Mouse (Mus musculus): Measurements from ENCODE around the gene Chd4.
"Not testable (repeated sequence)": the region's sequence is repeated elsewhere in the genome, so short reads cannot be mapped to it uniquely, and the experiment has no call there.

The Chd4 gene

GRCm38 (mm10) chr6:125160854-125161760, 65.3 kb downstream of the Chd4 start:
- no peak for DNase-seq (ENCODE audit: low spot score)

DNA sequence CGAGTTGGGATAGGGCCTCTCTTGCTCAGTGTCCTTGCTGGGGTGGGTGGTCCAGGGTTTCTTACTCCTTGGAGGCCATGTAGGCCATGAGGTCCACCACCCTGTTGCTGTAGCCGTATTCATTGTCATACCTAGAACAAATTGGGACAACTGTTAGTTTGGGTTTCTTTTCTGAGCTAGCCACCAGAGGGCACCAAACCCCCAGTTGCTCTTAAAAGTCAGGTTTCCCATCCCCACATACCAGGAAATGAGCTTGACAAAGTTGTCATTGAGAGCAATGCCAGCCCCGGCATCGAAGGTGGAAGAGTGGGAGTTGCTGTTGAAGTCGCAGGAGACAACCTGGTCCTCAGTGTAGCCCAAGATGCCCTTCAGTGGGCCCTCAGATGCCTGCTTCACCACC, 66.2 kb downstream of the Chd4 start:
- not testable (repeated sequence) for DNase-seq (ENCODE audit: low spot score)

DNA sequence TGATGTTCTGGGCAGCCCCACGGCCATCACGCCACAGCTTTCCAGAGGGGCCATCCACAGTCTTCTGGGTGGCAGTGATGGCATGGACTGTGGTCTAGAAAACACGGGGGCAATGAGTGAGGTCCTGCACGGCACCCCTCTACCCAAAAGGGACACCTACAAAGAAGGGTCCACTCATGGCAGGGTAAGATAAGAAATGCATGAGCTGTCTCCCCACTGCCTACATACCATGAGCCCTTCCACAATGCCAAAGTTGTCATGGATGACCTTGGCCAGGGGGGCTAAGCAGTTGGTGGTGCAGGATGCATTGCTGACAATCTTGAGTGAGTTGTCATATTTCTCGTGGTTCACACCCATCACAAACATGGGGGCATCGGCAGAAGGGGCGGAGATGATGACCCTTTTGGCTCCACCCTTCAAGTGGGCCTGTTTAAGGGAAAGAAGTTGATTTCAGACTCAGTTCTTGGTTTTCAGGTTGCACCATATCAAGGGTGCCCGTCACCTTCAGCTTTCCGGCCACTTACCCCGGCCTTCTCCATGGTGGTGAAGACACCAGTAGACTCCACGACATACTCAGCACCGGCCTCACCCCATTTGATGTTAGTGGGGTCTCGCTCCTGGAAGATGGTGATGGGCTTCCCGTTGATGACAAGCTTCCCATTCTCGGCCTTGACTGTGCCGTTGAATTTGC, 67.0 kb downstream of the Chd4 start:
- not testable (repeated sequence) for DNase-seq (ENCODE audit: low spot score)

DNA sequence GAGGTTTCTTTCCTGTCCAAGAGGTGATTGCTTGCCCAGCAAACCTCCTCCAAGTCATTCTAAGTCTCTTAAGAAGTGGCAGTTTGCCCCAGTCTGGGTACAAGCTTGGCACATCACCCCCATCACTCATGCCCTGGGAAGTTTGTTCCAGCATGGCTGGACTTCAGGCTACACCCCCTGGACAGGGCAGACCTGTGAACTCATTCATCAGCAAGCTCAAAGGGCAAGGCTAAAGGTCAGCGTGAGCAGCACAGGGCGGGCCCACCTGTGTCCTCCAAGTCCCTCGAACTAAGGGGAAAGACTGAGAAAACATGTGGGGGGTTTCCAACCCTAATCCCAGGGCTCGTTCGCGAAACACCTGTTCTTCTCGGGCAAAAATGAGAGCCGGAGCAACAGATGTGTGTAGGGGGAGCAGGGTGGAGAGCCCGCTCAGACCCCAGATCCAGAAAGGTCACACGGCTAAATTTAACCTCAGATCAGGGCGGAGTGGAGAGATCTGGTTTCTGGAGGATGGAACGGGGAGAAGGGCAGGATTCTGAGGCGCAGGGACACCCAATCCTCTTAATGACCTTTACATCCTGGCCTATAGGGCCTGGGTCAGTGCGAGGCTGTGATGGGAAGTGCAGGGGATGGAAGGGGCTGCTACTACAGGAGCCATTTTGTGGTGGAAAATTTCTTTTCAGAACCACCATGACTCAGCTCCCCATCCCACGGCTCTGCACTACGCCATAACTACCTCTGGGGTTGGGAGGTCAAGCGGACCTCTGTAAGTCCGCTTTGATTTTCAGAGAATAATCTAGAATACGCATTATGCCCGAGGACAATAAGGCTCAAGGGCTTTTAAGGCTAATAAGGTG, 68.2 kb downstream of the Chd4 start:
- no peak for DNase-seq (ENCODE audit: low spot score)

DNA sequence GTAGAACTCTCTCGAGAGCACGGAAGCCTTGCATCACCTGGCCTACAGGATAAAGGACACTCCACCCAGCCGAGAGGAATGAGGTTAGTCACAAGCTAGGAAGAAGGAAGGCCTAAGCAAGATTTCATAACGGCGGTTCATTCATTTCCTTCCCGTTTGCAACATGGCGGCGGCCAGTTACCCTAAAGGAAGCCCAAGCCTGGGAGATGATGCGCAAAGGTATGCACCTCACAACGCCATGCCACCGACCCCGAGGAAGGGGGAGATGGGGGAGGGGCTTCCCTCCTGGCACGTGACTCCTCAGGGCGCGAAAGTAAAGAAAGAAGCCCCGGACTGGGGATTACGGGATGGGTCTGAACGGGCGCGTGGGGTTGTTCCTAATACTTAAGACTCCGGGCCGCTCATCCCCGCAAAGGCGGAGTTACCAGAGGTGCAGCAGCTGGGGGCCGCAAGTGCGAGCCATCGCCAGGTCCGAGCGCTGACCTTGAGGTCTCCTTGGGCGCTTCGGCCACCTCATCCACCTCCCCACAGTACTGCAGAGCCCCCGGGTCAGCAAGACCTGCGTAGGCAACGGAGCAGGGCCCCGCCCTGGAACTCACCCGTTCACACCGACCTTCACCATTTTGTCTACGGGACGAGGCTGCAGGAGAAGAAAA, 69.0 kb downstream of the Chd4 start:
- DNase-seq (ENCODE audit: low spot score) = no peak

DNA sequence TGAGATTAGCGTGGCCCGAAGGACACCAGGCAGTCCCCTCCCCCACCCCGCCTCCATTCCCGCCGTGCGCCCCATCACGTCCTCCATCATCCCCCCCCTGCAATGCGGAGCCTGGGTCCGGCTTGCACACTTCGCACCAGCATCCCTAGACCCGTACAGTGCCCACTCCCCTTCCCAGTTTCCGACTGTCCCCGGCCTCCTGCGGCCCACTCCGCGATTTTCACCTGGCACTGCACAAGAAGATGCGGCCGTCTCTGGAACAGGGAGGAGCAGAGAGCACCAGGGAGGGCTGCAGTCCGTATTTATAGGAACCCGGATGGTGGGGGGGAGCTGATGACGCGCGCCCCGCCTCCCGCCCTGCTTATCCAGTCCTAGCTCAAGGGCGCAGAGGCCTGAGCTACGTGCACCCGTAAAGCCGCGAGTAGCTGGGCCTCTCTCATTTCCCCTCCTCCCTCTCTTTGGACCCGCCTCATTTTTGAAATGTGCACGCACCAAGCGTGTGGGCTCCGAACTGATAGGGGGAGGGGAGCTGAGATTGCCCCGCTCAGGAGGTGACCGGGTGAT, 69.6 kb downstream of the Chd4 start:
- DNase-seq (ENCODE audit: low spot score) = peak; percentile 97

DNA sequence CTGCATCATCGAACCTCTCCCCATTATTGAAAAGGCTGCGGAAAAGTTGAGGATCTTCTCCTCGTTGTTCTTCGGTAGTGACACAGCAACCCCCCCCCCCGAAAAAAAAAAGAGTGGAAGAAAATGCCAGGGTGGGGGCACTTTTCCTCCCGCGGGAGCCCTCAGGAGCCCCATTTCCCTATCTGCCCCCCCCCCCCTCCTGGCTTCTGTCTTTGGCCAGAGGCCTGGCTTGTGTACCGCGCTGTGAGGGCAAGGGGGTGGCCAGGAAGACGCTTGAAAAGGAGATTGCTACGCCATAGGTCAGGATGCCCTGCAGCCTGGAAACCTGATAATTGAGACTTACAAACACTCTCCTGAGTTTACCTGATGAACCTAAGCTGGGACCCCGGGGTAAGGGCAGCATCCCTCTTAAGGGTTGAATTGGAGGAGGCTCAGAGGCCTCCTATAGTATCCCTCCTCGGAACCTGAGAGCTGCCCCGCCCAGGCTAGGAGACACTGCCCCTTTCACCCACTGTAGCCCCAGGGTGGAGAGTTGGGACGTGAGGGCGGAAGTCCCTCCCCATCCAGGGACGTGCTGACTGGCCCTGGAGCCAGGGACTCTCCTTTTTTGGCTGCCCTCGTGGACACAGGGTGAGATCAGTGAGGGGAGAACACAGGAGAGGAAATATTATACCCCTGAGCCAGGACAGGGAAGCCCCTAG, 70.4 kb downstream of the Chd4 start, which contains the start of gene Gapdh:
Gene Gapdh, minus strand, starts transcription at position 417 of the 701 bp plus-strand sequence.
- no peak for DNase-seq (ENCODE audit: low spot score)

- no peak for DNase-seq (ENCODE audit: low spot score)
Observed at GRCm38 (mm10) chr6:125166861-125167650, 71.3 kb downstream of the Chd4 start.

- DNase-seq (ENCODE audit: low spot score) = no peak
Observed at GRCm38 (mm10) chr6:125168086-125168485, 72.3 kb downstream of the Chd4 start.

- DNase-seq (ENCODE audit: low spot score) = no peak
Observed at GRCm38 (mm10) chr6:125170194-125170593, 74.4 kb downstream of the Chd4 start.

GRCm38 (mm10) chr6:125172474-125172873, 76.7 kb downstream of the Chd4 start:
- no peak for DNase-seq (ENCODE audit: low spot score)

GRCm38 (mm10) chr6:125173256-125173655, 77.5 kb downstream of the Chd4 start:
- no peak for DNase-seq (ENCODE audit: low spot score)

DNA sequence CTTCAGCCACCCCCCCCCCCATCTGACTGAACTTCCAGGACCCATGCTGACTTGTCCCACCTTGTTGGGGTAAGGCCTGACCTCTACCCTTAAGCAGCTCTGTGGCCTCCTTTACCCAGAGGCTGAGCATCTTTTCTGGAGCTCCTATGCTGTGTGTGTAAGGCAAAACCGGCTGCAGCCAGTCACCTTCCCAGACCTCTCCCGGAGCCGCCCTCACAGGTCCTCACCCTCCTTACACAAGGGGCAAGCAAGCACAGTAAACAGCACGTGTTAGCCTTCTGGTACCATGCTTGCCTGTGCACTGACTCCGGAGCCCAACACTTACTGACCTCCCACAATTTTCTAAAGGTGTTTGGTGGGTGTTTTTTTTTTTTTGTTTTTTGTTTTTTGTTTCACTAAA, 79.7 kb downstream of the Chd4 start:
- no peak for DNase-seq (ENCODE audit: low spot score)

DNA sequence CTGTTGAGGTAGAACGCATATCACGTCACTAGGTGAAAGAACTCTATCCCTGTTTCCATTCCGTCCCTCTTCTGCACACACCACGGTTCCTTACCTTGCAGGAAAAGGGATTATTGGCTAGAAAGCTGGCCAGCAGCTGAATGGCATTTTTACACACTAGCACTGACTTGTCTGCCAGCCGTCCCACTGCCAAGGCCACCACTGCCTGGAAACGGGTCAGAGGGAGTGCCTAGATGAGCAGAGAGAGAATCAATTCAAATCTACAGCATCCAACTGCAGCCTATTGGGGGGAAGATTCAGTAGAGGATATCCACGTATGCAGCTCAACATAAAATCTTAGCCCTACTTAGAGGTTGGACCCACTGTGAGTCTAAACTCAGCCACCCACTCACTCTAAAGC, 83.8 kb downstream of the Chd4 start:
- DNase-seq (ENCODE audit: low spot score) = no peak

All from left cerebral cortex, adult 11 months (tissue).